13 mouse cellular contexts compared by ENCODE assay signal in genomic region chr7:16160702-16161101, GRCm38 (mm10). TPM values are rescaled to one million over a fixed set of nuclear protein-coding genes. Genes with fewer than 3 reads are reported as not detected.
A peak's percentile ranks its signal among the peaks of the same experiment; 100 is the strongest.
DNase-seq lines count a peak whose midpoint lies in the region; ATAC-seq and TF ChIP-seq lines count a peak whose summit lies in the region.
"Had no signal": no experiment of that assay in that cellular context is flagged by ENCODE, and none has a peak within 500 bp of the region (broad histone marks: within the 10 kb centered on the region; RNA-seq: fewer than 3 reads in every experiment).

No protein-coding gene starts in this region.

- no peak overlapping the region for H3K27ac ChIP-seq in neural tube, embryonic 12.5 days
- no peak overlapping the region for H3K27ac ChIP-seq in stomach, postnatal 0 days (replicated peaks)
- H3K27ac ChIP-seq in gastrocnemius, adult 2 months: no peak overlapping the region
- H3K27ac ChIP-seq: hindbrain, embryonic 15.5 days; stomach, embryonic 15.5 days had no signal

- no peak for TF ChIP-seq CTCF in stomach, postnatal 0 days (IDR thresholded peaks at IDR 0.05; ENCODE audit: low read depth)
- no peak for TF ChIP-seq CTCF in gastrocnemius, adult 2 months (IDR thresholded peaks at IDR 0.05)

- intact Hi-C loops in gastrocnemius, adult 2 months (cut with DNase I): no loop called here

- H3K36me3 ChIP-seq in neural tube, embryonic 12.5 days: peaks cover 7% of the 10 kb centered on the region
- H3K36me3 ChIP-seq in stomach, postnatal 0 days (ENCODE audit: control insufficient read depth, insufficient read depth, low read length): no peaks in the 10 kb centered on the region
- H3K36me3 ChIP-seq: hindbrain, embryonic 15.5 days; stomach, embryonic 15.5 days had no signal

- peak; percentile 23; the same call in 1 of the 2 replicates for ATAC-seq in neural tube, embryonic 12.5 days (ENCODE audit: low FRiP score, low read depth)
- peak; percentile 95 for ATAC-seq in granulocyte monocyte progenitor cell, adult 5-6 weeks (replicated peaks; ENCODE audit: poor library complexity, severe bottlenecking)
- no peak for ATAC-seq in stomach, postnatal 0 days (ENCODE audit: low FRiP score, low TSS enrichment)

- no peaks in the 10 kb centered on the region for H3K9me3 ChIP-seq in neural tube, embryonic 12.5 days
- no peaks in the 10 kb centered on the region for H3K9me3 ChIP-seq in stomach, postnatal 0 days (ENCODE audit: control insufficient read depth, low read length)
- H3K9me3 ChIP-seq: hindbrain, embryonic 15.5 days; stomach, embryonic 15.5 days had no signal

- no peak for TF ChIP-seq EP300 in stomach, postnatal 0 days (optimal IDR thresholded peaks at IDR 0.05)

- DNase-seq in cerebellum, adult 11-12 months: peak; percentile 62
- no peak for DNase-seq in cerebellum, postnatal 36 days
- no peak for DNase-seq in neural tube, embryonic 10.5 days (ENCODE audit: extremely low spot score, low spot score)
- peak; percentile 27 for DNase-seq in stomach, postnatal 0 days (ENCODE audit: low spot score)
- DNase-seq in urinary bladder, adult 2 months (ENCODE audit: low spot score): no peak
- DNase-seq in gastrocnemius, adult 2 months: no peak
- DNase-seq: kidney, postnatal 10 days had no signal

- no peak overlapping the region for H3K4me3 ChIP-seq in neural tube, embryonic 12.5 days
- H3K4me3 ChIP-seq in stomach, postnatal 0 days (ENCODE audit: low read depth, low read length): no peak overlapping the region
- no peak overlapping the region for H3K4me3 ChIP-seq in gastrocnemius, adult 2 months
- H3K4me3 ChIP-seq: erythroblast, embryonic 14.5 days; hindbrain, embryonic 15.5 days; stomach, embryonic 15.5 days had no signal

- WGBS in neural tube, embryonic 12.5 days: 74% methylated on average over 3 of the region's 3 CpGs
- 69% methylated on average over 3 of the region's 3 CpGs for WGBS in stomach, postnatal 0 days

- no peak overlapping the region for H3K9ac ChIP-seq in neural tube, embryonic 12.5 days
- H3K9ac ChIP-seq in stomach, postnatal 0 days (ENCODE audit: low read length): no peak overlapping the region
- H3K9ac ChIP-seq: hindbrain, embryonic 15.5 days; stomach, embryonic 15.5 days had no signal

- H3K27me3 ChIP-seq in neural tube, embryonic 12.5 days (replicated peaks): peaks cover 18% of the 10 kb centered on the region; the same call in 1 of the 2 replicates
- H3K27me3 ChIP-seq in stomach, postnatal 0 days (ENCODE audit: control insufficient read depth, insufficient read depth, low read length): no peaks in the 10 kb centered on the region
- H3K27me3 ChIP-seq: hindbrain, embryonic 15.5 days had no signal

- peaks cover 8% of the 10 kb centered on the region; the same call in 1 of the 2 replicates for H3K4me1 ChIP-seq in neural tube, embryonic 12.5 days
- no peaks in the 10 kb centered on the region for H3K4me1 ChIP-seq in stomach, postnatal 0 days (replicated peaks; ENCODE audit: control insufficient read depth, insufficient read depth)
- H3K4me1 ChIP-seq: stomach, embryonic 15.5 days had no signal

- H3K4me2 ChIP-seq in neural tube, embryonic 12.5 days (replicated peaks): no peak overlapping the region
- H3K4me2 ChIP-seq in stomach, postnatal 0 days (replicated peaks; ENCODE audit: low read depth): no peak overlapping the region
- H3K4me2 ChIP-seq: heart, embryonic 11.5 days; hindbrain, embryonic 15.5 days; stomach, embryonic 15.5 days had no signal

RNA-seq across cellular contexts. Expression of gene Meis3, which starts 14.2 kb away (rescaled TPM):
- polyA plus RNA-seq in neural tube, embryonic 12.5 days (2016; fragmentation: Nextera tagmentation; extraction: Ambion mirVana): 194 and 205 TPM in 2 replicates
- total RNA-seq in granulocyte monocyte progenitor cell, adult 5-6 weeks (2014; fragmentation: Nextera tagmentation): not detected in 2 replicates
- total RNA-seq in granulocyte monocyte progenitor cell, adult 5-6 weeks (2017): not detected in 2 replicates
- 10.9 and 11.8 TPM in 2 replicates for polyA plus RNA-seq in stomach, postnatal 0 days (2015; fragmentation: Nextera tagmentation; extraction: Ambion mirVana)
- polyA plus RNA-seq in urinary bladder, adult 2 months (2012; rRNA removed): 38.4 and 47.7 TPM in 2 replicates
- total RNA-seq in gastrocnemius, adult 2 months (2021): 1 to 10 TPM; 1.5 to 2.0 TPM

RNA-seq across cellular contexts. Expression of gene Slc8a2, which starts 31.1 kb away (rescaled TPM):
- 1.2 and 1.8 TPM in 2 replicates for polyA plus RNA-seq in neural tube, embryonic 12.5 days (2016; fragmentation: Nextera tagmentation; extraction: Ambion mirVana)
- not detected in 2 replicates for total RNA-seq in granulocyte monocyte progenitor cell, adult 5-6 weeks (2014; fragmentation: Nextera tagmentation)
- total RNA-seq in granulocyte monocyte progenitor cell, adult 5-6 weeks (2017): not detected in 2 replicates
- 0.11 and 0.12 TPM in 2 replicates for polyA plus RNA-seq in stomach, postnatal 0 days (2015; fragmentation: Nextera tagmentation; extraction: Ambion mirVana)
- polyA plus RNA-seq in urinary bladder, adult 2 months (2012; rRNA removed): 3.8 and 6.6 TPM in 2 replicates
- total RNA-seq in gastrocnemius, adult 2 months (2021): under 1 TPM; 0.08 to 0.28 TPM
- polyA plus RNA-seq: erythroblast, embryonic 14.5 days had no signal

RNA-seq across cellular contexts. Expression of gene Kptn, which starts 41.0 kb away (rescaled TPM):
- 29.6 and 32.9 TPM in 2 replicates for polyA plus RNA-seq in neural tube, embryonic 12.5 days (2016; fragmentation: Nextera tagmentation; extraction: Ambion mirVana)
- total RNA-seq in granulocyte monocyte progenitor cell, adult 5-6 weeks (2014; fragmentation: Nextera tagmentation): 19.2 and 20.9 TPM in 2 replicates
- 9.7 and 11.2 TPM in 2 replicates for total RNA-seq in granulocyte monocyte progenitor cell, adult 5-6 weeks (2017)
- polyA plus RNA-seq in stomach, postnatal 0 days (2015; fragmentation: Nextera tagmentation; extraction: Ambion mirVana): 11.8 and 13.1 TPM in 2 replicates
- polyA plus RNA-seq in urinary bladder, adult 2 months (2012; rRNA removed): 27.2 and 28.0 TPM in 2 replicates
- total RNA-seq in gastrocnemius, adult 2 months (2021): 10 to 100 TPM; 10.3 to 16.0 TPM

Comparison
In these comparisons a context has a peak if more than half of its experiments do, and no peak if none do; other contexts are left out.
1. DNase-seq: peak in cerebellum, adult 11-12 months (single experiment) and stomach, postnatal 0 days (single experiment); none in cerebellum, postnatal 36 days (0 of 2), neural tube, embryonic 10.5 days (single experiment), urinary bladder, adult 2 months (single experiment) and gastrocnemius, adult 2 months (single experiment).